Mouse (Mus musculus) hindbrain, embryonic 13.5 days (tissue): ENCODE measurements at regions not wholly inside any gene's neighbourhood (a gene's known extent, or its start where the extent isn't known, plus 50 kb on each side); places are given as distances from the start of the nearest gene placed in this dataset.

Experiments used
- ATAC-seq: fragments of 200-750 bp; cut with Nextera tagmentation; 2 replicates; pipeline ENCODE4 v1.8.0; 2017; ENCODE audit warnings: moderate TSS enrichment; ENCODE audit not compliant: low FRiP score
- H3K27ac ChIP-seq: fragments of 300-500 bp; sonication (generic); 2 replicates; pipeline ENCODE4 v1.5.1; 2015; ENCODE audit warnings: inconsistent platforms, mild to moderate bottlenecking, moderate library complexity
- H3K27me3 ChIP-seq: fragments of 300-500 bp; sonication (generic); 2 replicates; pipeline ENCODE4 v1.6.1; 2015; ENCODE audit warnings: mild to moderate bottlenecking, inconsistent platforms
- H3K36me3 ChIP-seq: fragments of 300-500 bp; sonication (generic); 2 replicates; pipeline ENCODE4 v1.6.1; 2015; ENCODE audit warnings: mild to moderate bottlenecking, inconsistent platforms
- H3K4me1 ChIP-seq: fragments of 300-500 bp; sonication (generic); replicated peaks from 2 replicates; pipeline ENCODE4 v1.6.1; 2015; ENCODE audit warnings: inconsistent platforms
- H3K4me2 ChIP-seq: fragments of 300-500 bp; sonication (generic); 2 replicates; pipeline ENCODE4 v1.6.1; 2015; ENCODE audit warnings: inconsistent platforms, mild to moderate bottlenecking, moderate library complexity
- H3K4me3 ChIP-seq: fragments of 300-500 bp; sonication (generic); 2 replicates; pipeline ENCODE4 v1.5.1; 2015; ENCODE audit warnings: mild to moderate bottlenecking, inconsistent platforms
- H3K9ac ChIP-seq: fragments of 300-500 bp; sonication (generic); 2 replicates; pipeline ENCODE4 v1.6.1; 2015; ENCODE audit warnings: mild to moderate bottlenecking, inconsistent platforms
- H3K9me3 ChIP-seq: fragments of 300-500 bp; sonication (generic); 2 replicates; pipeline ENCODE4 v1.6.1; 2016; ENCODE audit warnings: inconsistent platforms
- WGBS: fragments of 180-500 bp; shearing (Covaris S2); methylation state at CpG from one replicate; pipeline ENCODE4 v1.1.7; 2015; 5-methylcytosine and 5-hydroxymethylcytosine counted together

DNA sequence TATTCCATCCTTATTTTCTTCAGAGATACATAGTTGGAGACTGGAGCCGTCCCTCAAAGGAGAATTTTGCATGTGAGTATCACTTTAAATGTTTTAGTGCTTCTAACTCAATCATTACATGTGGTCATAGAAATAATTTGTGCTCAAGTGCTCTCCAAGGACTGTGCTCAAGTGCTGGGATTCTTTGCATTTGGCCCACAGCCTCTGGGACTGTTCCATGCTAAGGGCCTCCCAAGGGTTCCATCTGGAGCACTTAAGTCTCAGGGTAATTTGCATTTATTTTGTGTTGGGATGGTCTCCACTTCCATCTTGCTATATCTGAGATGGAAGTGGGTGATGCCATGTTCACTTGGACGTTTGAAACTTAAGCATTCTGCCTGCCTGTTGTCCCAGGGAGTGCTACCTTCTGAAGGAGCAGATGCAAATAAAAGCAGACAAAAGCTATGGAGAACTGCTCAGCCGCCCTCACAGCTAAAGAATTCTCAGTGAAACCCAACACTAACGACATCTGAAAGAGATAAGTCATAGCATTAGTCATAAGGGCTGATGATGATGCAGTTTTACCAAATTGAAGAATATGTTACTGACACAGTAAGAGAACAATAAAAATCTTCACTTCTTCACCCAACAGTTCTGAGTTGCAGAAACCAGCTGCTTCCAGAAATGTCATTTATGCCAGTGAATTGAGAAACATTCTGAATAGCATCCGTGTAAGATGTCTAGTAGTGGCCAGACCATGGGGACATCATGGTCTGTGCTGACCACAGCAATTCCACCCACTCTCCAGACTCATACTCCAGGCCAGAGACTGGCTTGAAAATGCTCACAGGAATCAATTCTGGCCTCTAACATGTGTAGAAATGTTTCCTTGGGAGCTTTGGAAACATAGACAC, 237.4 kb upstream of the Tbx18 start:
- Histone ChIP-seq H3K4me1 (no peaks in the 10 kb centered on the region), H3K27me3 (no peaks in the 10 kb centered on the region), H3K4me2 (no peak overlapping the region), H3K27ac (no peak overlapping the region), H3K36me3 (no peaks in the 10 kb centered on the region), H3K4me3 (no peak overlapping the region), H3K9ac (no peak overlapping the region), H3K9me3 (no peaks in the 10 kb centered on the region)
- ATAC-seq, result no peak
- WGBS, result 69% methylated on average over 5 of the region's 5 CpGs

- Histone ChIP-seq H3K9ac (no peak overlapping the region), H3K27me3 (no peaks in the 10 kb centered on the region), H3K4me3 (no peak overlapping the region), H3K4me2 (no peak overlapping the region), H3K4me1 (no peaks in the 10 kb centered on the region), H3K9me3 (no peaks in the 10 kb centered on the region), H3K36me3 (no peaks in the 10 kb centered on the region), H3K27ac (no peak overlapping the region)
- ATAC-seq, result no peak
Observed at GRCm38 (mm10) chr9:87970586-87970985, 239.5 kb upstream of the Tbx18 start.

- H3K4me2 ChIP-seq, result no peak overlapping the region
- no peak overlapping the region for H3K27ac ChIP-seq
- no peak overlapping the region for H3K4me3 ChIP-seq
- ATAC-seq, result no peak
- no peaks in the 10 kb centered on the region for H3K36me3 ChIP-seq
- H3K9me3 ChIP-seq, result no peaks in the 10 kb centered on the region
- no peaks in the 10 kb centered on the region for H3K27me3 ChIP-seq
- 89% methylated on average over 3 of the region's 3 CpGs for WGBS
- no peak overlapping the region for H3K9ac ChIP-seq
- H3K4me1 ChIP-seq, result no peaks in the 10 kb centered on the region
Observed at GRCm38 (mm10) chr9:87971791-87972190, 240.7 kb upstream of the Tbx18 start.

DNA sequence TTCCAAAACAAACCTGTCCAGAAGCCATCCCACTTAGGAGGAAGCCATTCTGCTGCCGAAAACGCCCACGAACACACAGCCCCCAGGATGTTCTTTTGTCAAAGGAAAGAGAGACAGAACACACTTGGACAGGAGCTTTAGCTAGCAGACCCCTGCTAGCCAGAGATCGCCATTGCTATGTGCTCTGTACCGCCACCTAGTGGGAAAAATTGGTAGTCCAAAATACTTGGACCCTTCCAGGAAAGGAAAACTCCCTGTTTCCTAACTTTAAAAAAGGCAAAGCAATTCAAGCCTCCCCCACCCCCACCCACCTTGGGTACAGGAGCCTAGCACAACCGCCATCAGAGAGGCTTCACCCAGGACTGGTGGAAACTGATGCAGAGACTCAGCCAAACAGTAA, 242.5 kb upstream of the Tbx18 start:
- ATAC-seq, result no peak

GRCm38 (mm10) chr9:87984910-87985309, 253.8 kb upstream of the Tbx18 start:
- Histone ChIP-seq H3K9ac (no peak overlapping the region), H3K27me3 (no peaks in the 10 kb centered on the region), H3K4me3 (no peak overlapping the region), H3K27ac (no peak overlapping the region), H3K36me3 (no peaks in the 10 kb centered on the region), H3K4me2 (no peak overlapping the region), H3K4me1 (no peaks in the 10 kb centered on the region), H3K9me3 (no peaks in the 10 kb centered on the region)
- ATAC-seq, result no peak
- 69% methylated on average over 3 of the region's 3 CpGs for WGBS

More for the DNA sequence above, 242.5 kb upstream of the Tbx18 start:
- Histone ChIP-seq H3K4me3 (no peak overlapping the region), H3K27me3 (no peaks in the 10 kb centered on the region), H3K4me1 (no peaks in the 10 kb centered on the region), H3K9me3 (no peaks in the 10 kb centered on the region), H3K27ac (no peak overlapping the region), H3K36me3 (no peaks in the 10 kb centered on the region), H3K9ac (no peak overlapping the region), H3K4me2 (no peak overlapping the region)
- WGBS, result 33% methylated on average over 6 of the region's 6 CpGs

GRCm38 (mm10) chr9:87985439-87985838, 254.4 kb upstream of the Tbx18 start:
- Histone ChIP-seq H3K4me3 (no peak overlapping the region), H3K27me3 (no peaks in the 10 kb centered on the region), H3K36me3 (no peaks in the 10 kb centered on the region), H3K4me2 (no peak overlapping the region), H3K27ac (no peak overlapping the region), H3K9me3 (no peaks in the 10 kb centered on the region), H3K4me1 (no peaks in the 10 kb centered on the region), H3K9ac (no peak overlapping the region)
- WGBS, result 54% methylated on average over 4 of the region's 4 CpGs
- ATAC-seq, result no peak

GRCm38 (mm10) chr9:88005945-88006700, 275.1 kb upstream of the Tbx18 start:
- Histone ChIP-seq H3K27me3 (no peaks in the 10 kb centered on the region), H3K4me3 (no peak overlapping the region), H3K27ac (no peak overlapping the region), H3K4me2 (no peak overlapping the region), H3K4me1 (no peaks in the 10 kb centered on the region), H3K36me3 (no peaks in the 10 kb centered on the region), H3K9ac (no peak overlapping the region), H3K9me3 (no peaks in the 10 kb centered on the region)
- WGBS, result 76% methylated on average over 8 of the region's 8 CpGs
- ATAC-seq, result no peak

- Histone ChIP-seq H3K36me3 (no peaks in the 10 kb centered on the region), H3K4me3 (no peak overlapping the region), H3K4me1 (no peaks in the 10 kb centered on the region), H3K9me3 (no peaks in the 10 kb centered on the region), H3K27me3 (no peaks in the 10 kb centered on the region), H3K4me2 (no peak overlapping the region), H3K9ac (no peak overlapping the region), H3K27ac (no peak overlapping the region)
- WGBS, result 66% methylated on average over 3 of the region's 3 CpGs
- ATAC-seq, result no peak
Observed at GRCm38 (mm10) chr9:88023752-88024151, 292.7 kb upstream of the Tbx18 start.

- no peaks in the 10 kb centered on the region for H3K36me3 ChIP-seq
- H3K9ac ChIP-seq, result no peak overlapping the region
- no peak overlapping the region for H3K27ac ChIP-seq
- WGBS, result 74% methylated on average over 2 of the region's 2 CpGs
- no peaks in the 10 kb centered on the region for H3K4me1 ChIP-seq
- no peaks in the 10 kb centered on the region for H3K27me3 ChIP-seq
- ATAC-seq, result no peak
- H3K4me3 ChIP-seq, result no peak overlapping the region
- H3K4me2 ChIP-seq, result no peak overlapping the region
- H3K9me3 ChIP-seq, result no peaks in the 10 kb centered on the region
Observed at GRCm38 (mm10) chr9:88025936-88026335, 294.9 kb upstream of the Tbx18 start.

DNA sequence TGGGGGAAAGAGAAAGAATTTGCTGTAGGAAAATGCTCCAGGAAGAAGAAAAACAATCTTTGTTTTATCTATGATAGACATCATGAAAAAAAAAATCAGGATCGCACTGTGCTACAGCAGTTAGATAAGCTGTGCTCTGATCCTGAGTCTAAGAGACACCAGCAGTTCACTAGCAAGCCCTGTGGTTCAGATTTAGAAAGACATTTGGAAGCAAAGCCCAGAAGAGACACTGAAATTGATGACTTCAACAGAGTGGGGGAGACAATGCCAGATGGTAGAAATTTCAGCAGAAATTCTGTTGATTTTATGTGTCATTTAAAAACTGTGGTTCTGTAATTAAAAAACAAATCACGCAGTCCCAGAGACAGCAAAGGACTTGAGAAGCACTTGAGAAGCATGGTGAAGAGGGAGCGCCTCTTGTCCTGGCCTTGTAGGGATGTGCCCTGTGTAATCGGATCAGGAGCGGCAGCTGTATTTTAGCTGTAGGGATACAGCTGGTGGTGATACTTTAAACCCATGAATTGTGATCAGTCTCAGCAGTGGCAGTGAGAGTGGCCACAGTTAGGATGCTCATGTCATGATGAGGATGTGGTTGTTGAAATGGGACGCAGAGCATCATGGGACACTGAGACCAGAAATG, 296.4 kb upstream of the Nt5e start:
- H3K27ac ChIP-seq, result no peak overlapping the region
- H3K9ac ChIP-seq, result no peak overlapping the region
- no peak overlapping the region for H3K4me3 ChIP-seq
- no peak for ATAC-seq
- H3K36me3 ChIP-seq, result no peaks in the 10 kb centered on the region
- H3K9me3 ChIP-seq, result no peaks in the 10 kb centered on the region
- no peaks in the 10 kb centered on the region for H3K27me3 ChIP-seq
- H3K4me1 ChIP-seq, result no peaks in the 10 kb centered on the region
- no peak overlapping the region for H3K4me2 ChIP-seq
- WGBS, result 93% methylated on average over 6 of the region's 6 CpGs

DNA sequence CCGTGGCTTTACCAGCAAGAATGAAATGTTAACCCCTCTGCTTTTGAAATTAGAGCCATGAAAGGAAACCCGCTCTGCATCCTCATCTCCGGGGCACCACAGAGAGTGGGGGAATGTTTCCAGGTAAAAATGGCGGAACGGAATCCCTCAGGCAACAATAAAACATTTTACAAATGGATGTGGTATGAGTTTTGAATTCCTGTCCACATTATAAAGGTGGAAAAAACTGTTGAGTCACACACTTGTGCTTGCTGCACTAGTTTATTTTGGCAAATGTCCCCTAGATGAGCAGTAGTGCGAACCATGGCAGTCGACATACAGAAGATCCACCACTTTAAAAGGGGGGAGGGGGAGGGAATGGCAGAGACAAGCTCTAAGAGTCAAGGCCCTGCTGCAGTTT, 289.4 kb upstream of the Nt5e start:
- H3K4me3 ChIP-seq, result no peak overlapping the region
- H3K27ac ChIP-seq, result no peak overlapping the region
- H3K4me1 ChIP-seq, result no peaks in the 10 kb centered on the region
- H3K9ac ChIP-seq, result no peak overlapping the region
- no peaks in the 10 kb centered on the region for H3K27me3 ChIP-seq
- WGBS, result 91% methylated on average over 7 of the region's 7 CpGs
- H3K36me3 ChIP-seq, result no peaks in the 10 kb centered on the region
- ATAC-seq, result no peak
- no peak overlapping the region for H3K4me2 ChIP-seq
- H3K9me3 ChIP-seq, result no peaks in the 10 kb centered on the region

- Histone ChIP-seq H3K27me3 (no peaks in the 10 kb centered on the region), H3K9me3 (no peaks in the 10 kb centered on the region), H3K9ac (no peak overlapping the region), H3K27ac (no peak overlapping the region), H3K36me3 (no peaks in the 10 kb centered on the region), H3K4me3 (no peak overlapping the region), H3K4me1 (no peaks in the 10 kb centered on the region), H3K4me2 (no peak overlapping the region)
- WGBS, result 81% methylated on average over 13 of the region's 13 CpGs
- ATAC-seq, result no peak
Observed at GRCm38 (mm10) chr9:88049270-88049669, 277.7 kb upstream of the Nt5e start.
